Mouse (Mus musculus) embryonic facial prominence, embryonic 12.5 days (tissue): ENCODE data around the gene Dusp16. TPM values are rescaled to one million over a fixed set of nuclear protein-coding genes. Genes with fewer than 3 reads are reported as not detected.

Source experiments
- ATAC-seq: fragments of 200-750 bp; cut with Nextera tagmentation; 2 replicates; pipeline ENCODE4 v1.8.0; 2017; ENCODE audit not compliant: insufficient number of reproducible peaks, insufficient read depth, low FRiP score, low TSS enrichment
- H3K27ac ChIP-seq: fragments of 300-500 bp; sonication (generic); 2 replicates; pipeline ENCODE4 v1.5.1; 2016; ENCODE audit warnings: mild to moderate bottlenecking
- H3K27me3 ChIP-seq: fragments of 300-500 bp; sonication (generic); 2 replicates; pipeline ENCODE4 v1.6.1; 2016; ENCODE audit warnings: mild to moderate bottlenecking, moderate library complexity
- H3K36me3 ChIP-seq: fragments of 300-500 bp; sonication (generic); 2 replicates; pipeline ENCODE4 v1.6.1; 2016; ENCODE audit warnings: mild to moderate bottlenecking
- H3K4me1 ChIP-seq: fragments of 300-500 bp; sonication (generic); 2 replicates; pipeline ENCODE4 v1.6.1; 2016
- H3K4me2 ChIP-seq: fragments of 300-500 bp; sonication (generic); replicated peaks from 2 replicates; pipeline ENCODE4 v1.6.1; 2016; ENCODE audit warnings: mild to moderate bottlenecking, moderate library complexity
- H3K4me3 ChIP-seq: fragments of 300-500 bp; sonication (generic); 2 replicates; pipeline ENCODE4 v1.5.1; 2016; ENCODE audit warnings: mild to moderate bottlenecking
- H3K9ac ChIP-seq: fragments of 300-500 bp; sonication (generic); 2 replicates; pipeline ENCODE4 v1.6.1; 2016; ENCODE audit warnings: mild to moderate bottlenecking, moderate library complexity
- H3K9me3 ChIP-seq: fragments of 300-500 bp; sonication (generic); 2 replicates; pipeline ENCODE4 v1.6.1; 2016; ENCODE audit warnings: mild to moderate bottlenecking, moderate library complexity
- WGBS: fragments of 180-500 bp; shearing (Covaris S2); methylation state at CpG from one replicate; pipeline ENCODE4 v1.1.7; 2016; 5-methylcytosine and 5-hydroxymethylcytosine counted together
- polyA plus RNA-seq: library from polyadenylated mRNA; unstranded; fragments of >200 nt; fragmentation: Nextera tagmentation; extraction: Ambion mirVana; gene quantifications from 2 replicates; pipeline ENCODE4 v1.2.1, GENCODE M21; 2016

Gene Dusp16
- polyA plus RNA-seq, 1 experiment from 2014 or later: 18.3 TPM

GRCm38 (mm10) chr6:134789100-134789499 lies 3.3 kb downstream of the Dusp16 start:
- Histone ChIP-seq H3K9me3 (no peaks in the 10 kb centered on the region), H3K27me3 (no peaks in the 10 kb centered on the region), H3K27ac (no peak overlapping the region), H3K9ac (no peak overlapping the region), H3K4me2 (no peak overlapping the region), H3K4me1 (peaks cover 15% of the 10 kb centered on the region), H3K36me3 (no peaks in the 10 kb centered on the region), H3K4me3 (no peak overlapping the region)
- ATAC-seq: no peak
- WGBS: 83% methylated on average over 6 of the region's 6 CpGs

DNA sequence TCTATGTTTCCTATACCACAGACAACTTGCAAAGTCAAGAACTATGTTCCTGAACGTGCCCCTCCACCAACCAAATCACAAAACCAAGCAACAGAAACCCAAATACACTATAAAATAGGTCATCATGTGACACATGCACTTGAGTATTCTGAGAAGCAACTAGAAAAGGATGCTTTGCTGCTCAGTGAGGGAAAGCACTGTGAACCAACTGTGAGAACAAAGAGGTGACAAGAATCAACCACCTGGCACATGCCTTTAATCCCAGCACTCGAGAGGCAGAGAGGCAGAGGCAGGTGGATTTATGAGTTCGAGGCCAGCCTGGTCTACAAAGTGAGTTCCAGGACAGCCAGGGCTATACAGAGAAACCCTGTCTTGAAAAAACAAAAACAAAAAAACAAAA lies 6.0 kb downstream of the Dusp16 start:
- H3K9me3 ChIP-seq: no peaks in the 10 kb centered on the region
- H3K36me3 ChIP-seq: no peaks in the 10 kb centered on the region
- no peaks in the 10 kb centered on the region for H3K27me3 ChIP-seq
- no peak overlapping the region for H3K4me2 ChIP-seq
- no peak for ATAC-seq
- 86% methylated on average over 3 of the region's 3 CpGs for whole genome bisulfite sequencing
- H3K4me1 ChIP-seq: peaks cover 10% of the 10 kb centered on the region
- no peak overlapping the region for H3K4me3 ChIP-seq
- H3K9ac ChIP-seq: no peak overlapping the region
- no peak overlapping the region for H3K27ac ChIP-seq

DNA sequence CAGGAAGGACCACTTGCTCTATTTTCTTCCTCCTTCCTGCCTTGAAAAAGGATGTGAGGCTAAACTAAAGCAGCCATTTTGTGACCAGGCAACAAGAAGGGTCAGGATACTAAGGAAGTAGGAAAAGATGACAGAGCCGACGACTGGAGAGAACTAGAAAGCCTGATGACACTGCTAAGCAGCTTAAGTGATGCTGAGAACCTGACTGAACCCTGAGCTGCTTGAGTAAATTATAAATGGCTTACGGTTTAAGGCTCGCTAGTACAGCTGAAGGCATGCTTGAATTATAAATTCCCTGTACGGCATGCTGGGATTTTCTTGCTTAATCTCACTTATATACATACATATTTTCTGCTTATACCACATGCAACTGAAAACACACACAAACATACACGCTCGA lies 9.5 kb downstream of the Dusp16 start:
- Histone ChIP-seq H3K9ac (no peak overlapping the region), H3K9me3 (no peaks in the 10 kb centered on the region), H3K36me3 (no peaks in the 10 kb centered on the region), H3K27ac (no peak overlapping the region), H3K4me2 (no peak overlapping the region), H3K27me3 (no peaks in the 10 kb centered on the region), H3K4me1 (no peaks in the 10 kb centered on the region), H3K4me3 (no peak overlapping the region)
- WGBS: 86% methylated on average over 7 of the region's 7 CpGs
- ATAC-seq: no peak

DNA sequence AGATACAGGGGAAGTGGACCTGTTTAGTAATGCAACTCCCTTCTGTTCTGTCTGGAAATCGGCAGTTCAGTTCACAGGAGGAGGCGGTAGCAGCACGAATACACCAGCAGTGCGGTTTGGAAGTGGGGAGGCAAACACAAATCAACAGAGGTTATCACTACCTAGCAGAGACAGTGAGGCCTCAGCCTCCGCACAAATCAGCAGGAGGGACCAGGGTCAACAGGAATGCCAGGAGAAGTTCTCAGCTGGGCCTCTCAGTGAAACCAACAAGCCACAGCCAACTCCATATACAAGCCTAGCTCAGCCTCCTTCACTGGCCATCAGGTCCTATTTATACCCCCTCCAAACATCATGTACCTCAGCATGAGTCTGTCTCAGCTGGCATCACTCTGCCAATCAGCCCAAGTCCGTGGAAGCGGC lies 10.9 kb downstream of the Dusp16 start:
- no peaks in the 10 kb centered on the region for H3K27me3 ChIP-seq
- no peaks in the 10 kb centered on the region for H3K36me3 ChIP-seq
- H3K4me3 ChIP-seq: no peak overlapping the region
- H3K27ac ChIP-seq: no peak overlapping the region
- 84% methylated on average over 7 of the region's 7 CpGs for WGBS
- H3K9me3 ChIP-seq: no peaks in the 10 kb centered on the region
- no peaks in the 10 kb centered on the region for H3K4me1 ChIP-seq
- ATAC-seq: no peak
- H3K4me2 ChIP-seq: no peak overlapping the region
- no peak overlapping the region for H3K9ac ChIP-seq

- Histone ChIP-seq H3K27me3 (no peaks in the 10 kb centered on the region), H3K4me1 (no peaks in the 10 kb centered on the region), H3K9me3 (no peaks in the 10 kb centered on the region), H3K27ac (no peak overlapping the region), H3K4me2 (no peak overlapping the region), H3K4me3 (no peak overlapping the region), H3K9ac (no peak overlapping the region), H3K36me3 (no peaks in the 10 kb centered on the region)
- 76% methylated on average over 2 of the region's 2 CpGs for WGBS
- no peak for ATAC-seq
These were observed 12.4 kb downstream of the Dusp16 start for GRCm38 (mm10) chr6:134780024-134780423.

GRCm38 (mm10) chr6:134773961-134774360 lies 18.5 kb downstream of the Dusp16 start:
- no peak overlapping the region for H3K4me3 ChIP-seq
- H3K4me1 ChIP-seq: peaks cover 11% of the 10 kb centered on the region
- H3K9me3 ChIP-seq: no peaks in the 10 kb centered on the region
- WGBS: 51% methylated on average over 3 of the region's 3 CpGs
- no peak overlapping the region for H3K4me2 ChIP-seq
- H3K27me3 ChIP-seq: no peaks in the 10 kb centered on the region
- no peak overlapping the region for H3K9ac ChIP-seq
- no peak overlapping the region for H3K27ac ChIP-seq
- no peak for ATAC-seq
- H3K36me3 ChIP-seq: no peaks in the 10 kb centered on the region

DNA sequence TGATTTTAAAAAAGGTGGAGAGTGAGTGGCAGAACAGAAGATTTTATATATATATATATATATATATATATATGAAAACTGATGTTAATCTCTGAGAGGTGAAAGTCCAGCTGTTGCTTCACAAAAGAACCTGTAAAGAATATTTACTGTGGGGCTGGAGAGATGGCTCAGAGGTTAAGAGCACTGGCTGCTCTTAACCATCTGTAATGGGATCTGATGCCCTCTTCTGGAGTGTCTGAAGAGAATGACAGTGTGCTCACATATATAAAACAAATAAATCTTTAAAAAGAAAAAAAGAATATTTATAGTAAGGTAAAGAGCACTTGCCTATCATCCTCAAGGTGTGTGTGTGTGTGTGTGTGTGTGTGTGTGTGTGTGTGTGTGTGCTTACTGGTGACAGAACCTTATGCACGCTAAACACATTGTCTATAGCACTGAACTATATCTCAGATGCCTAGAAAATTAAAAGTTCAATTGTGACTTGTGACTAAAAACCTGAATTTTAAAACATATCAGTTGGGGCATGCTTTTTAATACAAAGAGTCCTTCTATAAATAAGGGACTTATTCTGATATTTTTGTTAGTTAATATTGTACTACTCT lies 19.0 kb downstream of the Dusp16 start:
- Histone ChIP-seq H3K27me3 (no peaks in the 10 kb centered on the region), H3K4me2 (no peak overlapping the region), H3K9ac (no peak overlapping the region), H3K4me3 (no peak overlapping the region), H3K27ac (no peak overlapping the region), H3K9me3 (no peaks in the 10 kb centered on the region), H3K36me3 (no peaks in the 10 kb centered on the region), H3K4me1 (peaks cover 11% of the 10 kb centered on the region)
- ATAC-seq: no peak
- 86% methylated on average over 1 of the region's 1 CpGs for WGBS

- Histone ChIP-seq H3K27me3 (no peaks in the 10 kb centered on the region), H3K9me3 (no peaks in the 10 kb centered on the region)
These were observed 22.1 kb downstream of the Dusp16 start for GRCm38 (mm10) chr6:134770339-134770738.

DNA sequence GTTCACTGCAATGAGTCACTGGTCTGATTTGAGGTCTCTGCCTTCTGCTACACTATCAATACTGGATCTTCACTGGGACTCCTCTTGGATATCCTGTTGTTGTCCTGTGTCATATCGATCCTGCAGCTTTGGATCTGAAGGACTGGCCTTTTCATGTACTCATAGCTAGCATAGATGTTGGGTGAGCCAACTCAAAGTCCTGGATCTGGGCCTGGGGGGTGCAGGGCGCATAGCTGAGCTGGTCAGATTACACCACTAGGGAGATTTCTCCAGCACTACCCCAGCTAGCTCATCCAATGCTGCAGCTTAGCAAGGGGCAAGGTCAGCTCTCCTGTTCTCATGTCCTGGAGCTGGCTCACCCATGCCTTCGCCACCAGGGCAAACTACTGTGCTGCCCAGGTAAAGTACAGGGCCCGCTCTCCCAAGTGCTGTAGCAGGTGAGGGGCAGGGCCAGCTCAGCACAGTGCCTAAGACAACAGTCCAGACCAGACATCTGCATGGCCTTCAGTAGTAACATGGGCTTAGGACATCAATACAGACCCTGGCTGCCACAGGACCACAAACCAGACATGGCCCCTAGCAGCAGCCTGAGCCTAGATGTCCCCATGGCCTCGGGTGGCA lies 27.9 kb downstream of the Dusp16 start:
- Histone ChIP-seq H3K27me3 (no peaks in the 10 kb centered on the region), H3K9me3 (no peaks in the 10 kb centered on the region), H3K9ac (no peak overlapping the region), H3K36me3 (no peaks in the 10 kb centered on the region), H3K4me2 (no peak overlapping the region), H3K27ac (no peak overlapping the region), H3K4me1 (peaks cover 3% of the 10 kb centered on the region; the same call in 1 of the 2 replicates), H3K4me3 (no peak overlapping the region)
- 91% methylated on average over 5 of the region's 5 CpGs for WGBS
- ATAC-seq: no peak

More at GRCm38 (mm10) chr6:134770339-134770738, 22.1 kb downstream of the Dusp16 start:
- ATAC-seq: no peak
- no peak overlapping the region for H3K9ac ChIP-seq
- no peaks in the 10 kb centered on the region for H3K36me3 ChIP-seq
- H3K27ac ChIP-seq: no peak overlapping the region
- no peak overlapping the region for H3K4me3 ChIP-seq
- no peak overlapping the region for H3K4me2 ChIP-seq
- peaks cover 11% of the 10 kb centered on the region for H3K4me1 ChIP-seq

DNA sequence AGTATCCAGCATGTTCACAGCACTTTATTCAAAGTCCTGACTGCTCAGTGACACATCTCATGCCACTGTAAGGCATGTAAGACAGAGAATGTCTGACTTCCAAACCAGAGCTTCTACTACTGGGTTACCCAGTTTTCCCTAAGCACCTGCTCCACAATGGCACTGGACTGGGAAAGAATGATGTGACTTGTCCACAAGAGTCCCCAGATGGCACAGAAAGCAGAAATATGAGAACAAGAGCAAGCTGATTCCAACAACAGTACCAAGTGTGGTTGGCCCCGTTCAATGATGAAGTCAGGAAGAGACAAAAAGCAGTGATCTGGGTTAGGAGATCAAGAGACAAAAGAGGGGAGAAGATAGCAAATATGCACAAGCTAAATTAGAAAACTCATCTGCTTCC lies 29.0 kb downstream of the Dusp16 start:
- Histone ChIP-seq H3K27me3 (no peaks in the 10 kb centered on the region), H3K4me2 (no peak overlapping the region), H3K9me3 (no peaks in the 10 kb centered on the region), H3K9ac (no peak overlapping the region), H3K4me1 (peaks cover 3% of the 10 kb centered on the region; the same call in 1 of the 2 replicates), H3K27ac (no peak overlapping the region), H3K36me3 (no peaks in the 10 kb centered on the region), H3K4me3 (no peak overlapping the region)
- ATAC-seq: no peak
- 64% methylated on average over 1 of the region's 1 CpGs for WGBS

- Histone ChIP-seq H3K4me1 (peaks cover 3% of the 10 kb centered on the region; the same call in 1 of the 2 replicates), H3K36me3 (no peaks in the 10 kb centered on the region), H3K4me3 (no peak overlapping the region), H3K4me2 (no peak overlapping the region), H3K9me3 (no peaks in the 10 kb centered on the region), H3K27me3 (no peaks in the 10 kb centered on the region), H3K27ac (no peak overlapping the region), H3K9ac (no peak overlapping the region)
- no peak for ATAC-seq
- 53% methylated on average over 2 of the region's 2 CpGs for WGBS
These were observed 30.6 kb downstream of the Dusp16 start for GRCm38 (mm10) chr6:134761808-134762207.

DNA sequence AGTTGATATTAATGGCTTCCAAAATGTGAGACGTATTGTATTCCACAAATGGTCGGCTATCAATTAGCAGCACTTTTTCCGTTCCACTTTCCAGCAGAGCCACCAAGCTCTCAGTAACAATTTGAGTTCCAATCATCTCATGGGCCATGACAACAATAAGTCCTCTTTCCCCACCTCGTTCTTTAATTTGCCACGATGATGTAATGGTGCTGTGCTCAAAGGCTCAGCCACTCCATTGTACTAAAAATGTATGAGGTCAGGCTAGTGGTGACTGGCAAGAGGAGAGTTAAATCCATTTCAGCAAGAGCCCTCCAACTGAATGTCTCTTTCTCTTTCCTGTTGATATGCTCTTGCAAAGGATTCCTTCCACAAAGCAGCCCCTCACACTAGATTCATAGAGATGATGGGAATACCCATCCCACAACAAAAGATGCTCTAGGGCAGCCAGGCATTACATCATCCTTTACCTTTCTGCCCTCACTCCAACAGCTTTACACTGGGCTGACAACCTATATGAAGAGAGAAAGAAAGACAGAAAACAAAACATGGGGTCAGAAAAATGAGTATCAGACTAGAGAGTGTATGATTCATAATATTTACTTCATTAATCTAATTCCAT lies 31.4 kb downstream of the Dusp16 start:
- Histone ChIP-seq H3K36me3 (no peaks in the 10 kb centered on the region), H3K27ac (no peak overlapping the region), H3K4me1 (peaks cover 3% of the 10 kb centered on the region; the same call in 1 of the 2 replicates), H3K9ac (no peak overlapping the region), H3K4me2 (no peak overlapping the region), H3K9me3 (no peaks in the 10 kb centered on the region), H3K27me3 (no peaks in the 10 kb centered on the region), H3K4me3 (no peak overlapping the region)
- WGBS: 64% methylated on average over 5 of the region's 5 CpGs
- ATAC-seq: no peak
